Mouse (Mus musculus) heart, embryonic 15.5 days (tissue): ENCODE measurements around the gene Ptgr1. TPM values are rescaled to one million over a fixed set of nuclear protein-coding genes. Genes with fewer than 3 reads are reported as not detected.

Experiments used
- ATAC-seq: fragments of 200-750 bp; cut with Nextera tagmentation; replicated peaks from 2 replicates; pipeline ENCODE4 v1.8.0; 2017; ENCODE audit warnings: low read depth, moderate TSS enrichment; ENCODE audit not compliant: insufficient number of reproducible peaks, insufficient read depth, low FRiP score
- H3K27ac ChIP-seq: fragments of 300-500 bp; sonication (generic); 2 replicates; pipeline ENCODE4 v1.5.1; 2015; ENCODE audit warnings: mild to moderate bottlenecking, inconsistent platforms
- H3K27me3 ChIP-seq: fragments of 300-500 bp; sonication (generic); 2 replicates; pipeline ENCODE4 v1.6.1; 2015; ENCODE audit warnings: inconsistent platforms
- H3K36me3 ChIP-seq: fragments of 300-500 bp; sonication (generic); 2 replicates; pipeline ENCODE4 v1.6.1; 2015; ENCODE audit warnings: mild to moderate bottlenecking, inconsistent platforms
- H3K4me1 ChIP-seq: fragments of 300-500 bp; sonication (generic); replicated peaks from 2 replicates; pipeline ENCODE4 v1.6.1; 2015; ENCODE audit warnings: inconsistent platforms
- H3K4me2 ChIP-seq: fragments of 300-500 bp; sonication (generic); 2 replicates; pipeline ENCODE4 v1.6.1; 2015; ENCODE audit warnings: inconsistent platforms, mild to moderate bottlenecking, moderate library complexity
- H3K4me3 ChIP-seq: fragments of 300-500 bp; sonication (generic); 2 replicates; pipeline ENCODE4 v1.5.1; 2015; ENCODE audit warnings: mild to moderate bottlenecking, inconsistent platforms
- H3K9ac ChIP-seq: fragments of 300-500 bp; sonication (generic); 2 replicates; pipeline ENCODE4 v1.6.1; 2015; ENCODE audit warnings: mild to moderate bottlenecking, inconsistent platforms
- H3K9me3 ChIP-seq: fragments of 300-500 bp; sonication (generic); replicated peaks from 2 replicates; pipeline ENCODE4 v1.6.1; 2016; ENCODE audit warnings: inconsistent platforms
- WGBS: fragments of 180-500 bp; shearing (Covaris S2); methylation state at CpG from one replicate; pipeline ENCODE4 v1.1.7; 2015; ENCODE audit warnings: mixed read lengths; 5-methylcytosine and 5-hydroxymethylcytosine counted together
- polyA plus RNA-seq: library from polyadenylated mRNA; unstranded; fragments of >200 nt; fragmentation: Nextera tagmentation; extraction: Ambion mirVana; gene quantifications from 2 replicates; pipeline ENCODE4 v1.2.1, GENCODE M21; 2015

The Ptgr1 gene
- 11.3 and 16.6 TPM in 2 replicates for polyA plus RNA-seq

GRCm38 (mm10) chr4:58986540-58987190, at the start of gene Ptgr1:
Gene Ptgr1 (minus strand): TSS chr4:58987119.
- Histone ChIP-seq H3K36me3 (no peaks in the 10 kb centered on the region; the same call in 1 of the 2 replicates), H3K9me3 (no peaks in the 10 kb centered on the region), H3K4me2 (peak within 1 kb of the TSS; percentile 96), H3K27ac (peak within 1 kb of the TSS; percentile 59), H3K27me3 (no peaks in the 10 kb centered on the region), H3K4me1 (peaks cover 11% of the 10 kb centered on the region), H3K4me3 (peak within 1 kb of the TSS; percentile 80), H3K9ac (peak within 1 kb of the TSS; percentile 71)
- ATAC-seq, result peak; percentile 61
- under 1% methylated on average over 28 of the region's 28 CpGs for WGBS

- H3K27me3 ChIP-seq, result no peaks in the 10 kb centered on the region
- WGBS, result 69% methylated on average over 18 of the region's 18 CpGs
- no peaks in the 10 kb centered on the region for H3K36me3 ChIP-seq
- ATAC-seq, result no peak
- H3K27ac ChIP-seq, result no peak overlapping the region
- H3K4me3 ChIP-seq, result peak overlapping the region; percentile 93
- H3K9ac ChIP-seq, result peak overlapping the region; percentile 83
- peaks cover 11% of the 10 kb centered on the region for H3K4me1 ChIP-seq
- peak overlapping the region; percentile 92 for H3K4me2 ChIP-seq
- no peaks in the 10 kb centered on the region; the same call in 1 of the 2 replicates for H3K9me3 ChIP-seq
Observed at GRCm38 (mm10) chr4:59035786-59036350, 48.9 kb upstream of the Ptgr1 start.

GRCm38 (mm10) chr4:59034918-59035785, 48.2 kb upstream of the Ptgr1 start, which contains the start of gene Gng10:
Gene Gng10 (plus strand): TSS chr4:59035088.
- Histone ChIP-seq H3K27ac (peak within 1 kb of the TSS; percentile 67), H3K4me1 (peaks cover 11% of the 10 kb centered on the region)
- 12% methylated on average over 76 of the region's 76 CpGs for WGBS

GRCm38 (mm10) chr4:59034325-59034917, 47.5 kb upstream of the Ptgr1 start:
- ATAC-seq, result no peak
- no peaks in the 10 kb centered on the region; the same call in 1 of the 2 replicates for H3K9me3 ChIP-seq
- peaks cover 11% of the 10 kb centered on the region for H3K4me1 ChIP-seq
- H3K27ac ChIP-seq, result no peak overlapping the region
- no peaks in the 10 kb centered on the region for H3K27me3 ChIP-seq
- no peak overlapping the region for H3K9ac ChIP-seq
- no peaks in the 10 kb centered on the region for H3K36me3 ChIP-seq
- H3K4me3 ChIP-seq, result peak overlapping the region; percentile 93
- 83% methylated on average over 10 of the region's 10 CpGs for WGBS
- peak overlapping the region; percentile 92 for H3K4me2 ChIP-seq

More at GRCm38 (mm10) chr4:59034918-59035785, 48.2 kb upstream of the Ptgr1 start, which contains the start of gene Gng10:
- peak within 1 kb of the TSS; percentile 92 for H3K4me2 ChIP-seq
- peak; percentile 87 for ATAC-seq
- peak within 1 kb of the TSS; percentile 93 for H3K4me3 ChIP-seq
- no peaks in the 10 kb centered on the region for H3K36me3 ChIP-seq
- no peaks in the 10 kb centered on the region; the same call in 1 of the 2 replicates for H3K9me3 ChIP-seq
- peak within 1 kb of the TSS; percentile 83 for H3K9ac ChIP-seq
- no peaks in the 10 kb centered on the region for H3K27me3 ChIP-seq

- WGBS, result 87% methylated on average over 2 of the region's 2 CpGs
Observed at GRCm38 (mm10) chr4:59016922-59017321, 30.0 kb upstream of the Ptgr1 start.

GRCm38 (mm10) chr4:59015181-59015580, 28.3 kb upstream of the Ptgr1 start:
- H3K27ac ChIP-seq, result no peak overlapping the region
- ATAC-seq, result no peak
- no peak overlapping the region for H3K4me3 ChIP-seq
- no peaks in the 10 kb centered on the region for H3K27me3 ChIP-seq
- H3K4me2 ChIP-seq, result no peak overlapping the region
- peaks cover 14% of the 10 kb centered on the region for H3K4me1 ChIP-seq
- H3K36me3 ChIP-seq, result peaks cover 17% of the 10 kb centered on the region; the same call in 1 of the 2 replicates
- 84% methylated on average over 3 of the region's 3 CpGs for WGBS
- no peak overlapping the region for H3K9ac ChIP-seq
- H3K9me3 ChIP-seq, result no peaks in the 10 kb centered on the region

More at GRCm38 (mm10) chr4:59016922-59017321, 30.0 kb upstream of the Ptgr1 start:
- no peaks in the 10 kb centered on the region for H3K9me3 ChIP-seq
- peaks cover 9% of the 10 kb centered on the region for H3K4me1 ChIP-seq
- no peaks in the 10 kb centered on the region for H3K27me3 ChIP-seq
- peaks cover 24% of the 10 kb centered on the region; the same call in 1 of the 2 replicates for H3K36me3 ChIP-seq
- no peak overlapping the region for H3K4me2 ChIP-seq
- no peak overlapping the region for H3K9ac ChIP-seq
- H3K27ac ChIP-seq, result no peak overlapping the region
- ATAC-seq, result no peak
- H3K4me3 ChIP-seq, result no peak overlapping the region

GRCm38 (mm10) chr4:59011446-59011845, 24.5 kb upstream of the Ptgr1 start:
- Histone ChIP-seq H3K36me3 (no peaks in the 10 kb centered on the region), H3K4me2 (no peak overlapping the region), H3K4me3 (no peak overlapping the region), H3K27ac (no peak overlapping the region), H3K27me3 (no peaks in the 10 kb centered on the region), H3K9ac (no peak overlapping the region), H3K9me3 (no peaks in the 10 kb centered on the region), H3K4me1 (peaks cover 16% of the 10 kb centered on the region)
- WGBS, result 26% methylated on average over 3 of the region's 3 CpGs
- ATAC-seq, result no peak

GRCm38 (mm10) chr4:59009696-59010095, 22.8 kb upstream of the Ptgr1 start:
- H3K4me3 ChIP-seq, result no peak overlapping the region
- no peaks in the 10 kb centered on the region for H3K27me3 ChIP-seq
- no peak overlapping the region for H3K4me2 ChIP-seq
- 72% methylated on average over 4 of the region's 4 CpGs for WGBS
- no peak overlapping the region for H3K9ac ChIP-seq
- no peak overlapping the region for H3K27ac ChIP-seq
- no peak for ATAC-seq
- H3K36me3 ChIP-seq, result no peaks in the 10 kb centered on the region
- H3K4me1 ChIP-seq, result peaks cover 32% of the 10 kb centered on the region
- no peaks in the 10 kb centered on the region for H3K9me3 ChIP-seq

- 87% methylated on average over 7 of the region's 7 CpGs for WGBS
- Histone ChIP-seq H3K4me3 (no peak overlapping the region), H3K4me2 (no peak overlapping the region), H3K27ac (no peak overlapping the region), H3K9me3 (no peaks in the 10 kb centered on the region), H3K27me3 (no peaks in the 10 kb centered on the region), H3K9ac (no peak overlapping the region), H3K4me1 (peaks cover 35% of the 10 kb centered on the region), H3K36me3 (no peaks in the 10 kb centered on the region)
- no peak for ATAC-seq
Observed at GRCm38 (mm10) chr4:59009186-59009585, 22.3 kb upstream of the Ptgr1 start.

- Histone ChIP-seq H3K27me3 (no peaks in the 10 kb centered on the region), H3K9me3 (no peaks in the 10 kb centered on the region), H3K4me2 (no peak overlapping the region), H3K27ac (no peak overlapping the region), H3K4me3 (no peak overlapping the region), H3K9ac (no peak overlapping the region), H3K4me1 (peaks cover 35% of the 10 kb centered on the region), H3K36me3 (no peaks in the 10 kb centered on the region)
- ATAC-seq, result no peak
- WGBS, result 75% methylated on average over 5 of the region's 5 CpGs
Observed at GRCm38 (mm10) chr4:59007974-59008373, 21.1 kb upstream of the Ptgr1 start.

GRCm38 (mm10) chr4:59007016-59007415, 20.1 kb upstream of the Ptgr1 start:
- ATAC-seq, result no peak

More at GRCm38 (mm10) chr4:59007016-59007415, 20.1 kb upstream of the Ptgr1 start:
- no peaks in the 10 kb centered on the region for H3K36me3 ChIP-seq
- no peak overlapping the region for H3K9ac ChIP-seq
- WGBS, result 67% methylated on average over 6 of the region's 6 CpGs
- H3K27me3 ChIP-seq, result no peaks in the 10 kb centered on the region
- H3K4me3 ChIP-seq, result no peak overlapping the region
- H3K9me3 ChIP-seq, result no peaks in the 10 kb centered on the region
- H3K4me1 ChIP-seq, result peaks cover 38% of the 10 kb centered on the region
- H3K4me2 ChIP-seq, result no peak overlapping the region
- H3K27ac ChIP-seq, result no peak overlapping the region
